Mouse (Mus musculus) CH12.LX (cell line): ENCODE measurements around the gene Angptl7. TPM values are rescaled to one million over a fixed set of nuclear protein-coding genes. Genes with fewer than 3 reads are reported as not detected.

ENCODE experiments used
- DNase-seq: peaks from one replicate; pipeline ENCODE4 v3.0.0-alpha.2; 2013; ENCODE audit errors: extremely low read depth
- H3K27ac ChIP-seq: 2 replicates; pipeline ENCODE4 v1.5.1; 2012; ENCODE audit warnings: low read depth, mild to moderate bottlenecking, control low read depth, moderate library complexity; ENCODE audit not compliant: insufficient read depth
- H3K27me3 ChIP-seq: replicated peaks from 2 replicates; pipeline ENCODE3; 2012; ENCODE audit warnings: inconsistent platforms
- H3K36me3 ChIP-seq, 2 experiments: replicated peaks in 1 of 2; 2 replicates each; pipeline versions ENCODE3 to v1.6.1; 2012; ENCODE audit warnings: inconsistent platforms in 1 of 2, low read length in 1 of 2, mild to moderate bottlenecking in 1 of 2, mixed read lengths in 1 of 2, moderate library complexity in 1 of 2; ENCODE audit not compliant: control insufficient read depth in 1 of 2, insufficient read depth in 1 of 2
- H3K4me1 ChIP-seq, 2 experiments: 2 replicates each; pipeline ENCODE4 v1.6.1; 2012; ENCODE audit warnings: inconsistent platforms in 1 of 2, moderate library complexity in 1 of 2; ENCODE audit not compliant: insufficient read depth in 2 of 2, control insufficient read depth in 1 of 2
- H3K4me2 ChIP-seq: 2 replicates; pipeline ENCODE4 v1.6.1; 2012; ENCODE audit warnings: low read depth, mild to moderate bottlenecking, control low read depth; ENCODE audit not compliant: poor library complexity, insufficient read depth, severe bottlenecking
- H3K4me3 ChIP-seq, 3 experiments: fragments of 150-350 bp in 1 of 3; sonication (generic) in 1 of 3; replicated peaks in 1 of 3; 2 replicates each; pipeline versions ENCODE3 to v1.5.1; 2011 to 2012; ENCODE audit warnings: low read depth in 2 of 3, low read length in 2 of 3, mild to moderate bottlenecking in 2 of 3, moderate library complexity in 2 of 3, control low read depth in 1 of 3, improper control_type of control experiment in 1 of 3, inconsistent platforms in 1 of 3, mixed read lengths in 1 of 3; ENCODE audit not compliant: poor library complexity in 1 of 3
- H3K79me2 ChIP-seq: replicated peaks from 2 replicates; pipeline ENCODE4 v1.6.1; 2012; ENCODE audit warnings: mild to moderate bottlenecking, moderate library complexity; ENCODE audit not compliant: control insufficient read depth, poor library complexity, insufficient read depth, severe bottlenecking; ENCODE audit errors: extremely low read depth
- H3K9ac ChIP-seq: 2 replicates; pipeline ENCODE4 v1.6.1; 2012; ENCODE audit warnings: low read depth, mild to moderate bottlenecking, control low read depth, moderate library complexity; ENCODE audit not compliant: insufficient read depth
- H3K9me3 ChIP-seq: replicated peaks from 2 replicates; pipeline ENCODE3; 2012; ENCODE audit warnings: low read length, inconsistent platforms, mixed read lengths
- BHLHE40 ChIP-seq: IDR thresholded peaks from 2 replicates; pipeline ENCODE4 v1.6.1; 2011; ENCODE audit warnings: mild to moderate bottlenecking, low read depth, low read length, improper control_type of control experiment
- CHD1 ChIP-seq: IDR thresholded peaks from 2 replicates; pipeline ENCODE4 v1.6.1; 2012; ENCODE audit warnings: low read depth, low read length, improper control_type of control experiment, inconsistent platforms
- CHD2 ChIP-seq: IDR thresholded peaks from 2 replicates; pipeline ENCODE4 v1.6.1; 2011; ENCODE audit warnings: low read length, improper control_type of control experiment
- CTCF ChIP-seq, 2 experiments: IDR thresholded peaks in 1 of 2; conservative IDR thresholded peaks in 1 of 2; 2 replicates each; pipeline ENCODE4 v1.5.1; 2011 to 2012; ENCODE audit warnings: low read depth in 2 of 2, low read length in 2 of 2, improper control_type of control experiment in 1 of 2, inconsistent platforms in 1 of 2, mild to moderate bottlenecking in 1 of 2, moderate library complexity in 1 of 2
- ELF1 ChIP-seq: IDR thresholded peaks from 2 replicates; pipeline ENCODE4 v1.6.1; 2014; ENCODE audit warnings: low read depth, mild to moderate bottlenecking, inconsistent platforms, low read length, improper control_type of control experiment
- EP300 ChIP-seq: IDR thresholded peaks from 2 replicates; pipeline ENCODE4 v1.6.1; 2011; ENCODE audit warnings: low read length, improper control_type of control experiment
- GABPA ChIP-seq: IDR thresholded peaks from 2 replicates; pipeline ENCODE4 v1.6.1; 2012; ENCODE audit warnings: low read depth, low read length, improper control_type of control experiment, inconsistent platforms; ENCODE audit not compliant: insufficient replicate concordance
- IRF4 ChIP-seq: IDR thresholded peaks from 2 replicates; pipeline ENCODE4 v1.6.1; 2014; ENCODE audit warnings: low read depth, mild to moderate bottlenecking, inconsistent platforms, low read length, improper control_type of control experiment
- JUND ChIP-seq: conservative IDR thresholded peaks from 2 replicates; pipeline ENCODE4 v1.6.1; 2011; ENCODE audit warnings: low read depth, low read length, improper control_type of control experiment
- KAT2A ChIP-seq: IDR thresholded peaks from 2 replicates; pipeline ENCODE4 v1.6.1; 2012; ENCODE audit warnings: low read length, improper control_type of control experiment, inconsistent platforms; ENCODE audit not compliant: insufficient replicate concordance
- MAZ ChIP-seq: IDR thresholded peaks from 2 replicates; pipeline ENCODE4 v1.6.1; 2012; ENCODE audit warnings: low read depth, mild to moderate bottlenecking, inconsistent platforms, low read length, improper control_type of control experiment, moderate library complexity
- MEF2A ChIP-seq: IDR thresholded peaks from 2 replicates; pipeline ENCODE4 v1.6.1; 2014; ENCODE audit warnings: low read depth, mild to moderate bottlenecking, inconsistent platforms, low read length, improper control_type of control experiment, borderline replicate concordance
- MXI1 ChIP-seq: IDR thresholded peaks from 2 replicates; pipeline ENCODE4 v1.6.1; 2011; ENCODE audit warnings: mild to moderate bottlenecking, low read depth, low read length, improper control_type of control experiment
- MYC ChIP-seq: IDR thresholded peaks from 2 replicates; pipeline ENCODE4 v1.6.1; 2011; ENCODE audit warnings: low read depth, mild to moderate bottlenecking, improper control_type of control experiment, low read length
- NELFE ChIP-seq: IDR thresholded peaks from 2 replicates; pipeline ENCODE4 v1.6.1; 2011; ENCODE audit warnings: low read depth, low read length, improper control_type of control experiment
- NRF1 ChIP-seq: IDR thresholded peaks from 2 replicates; pipeline ENCODE4 v1.6.1; 2014; ENCODE audit warnings: low read depth, mild to moderate bottlenecking, inconsistent platforms, low read length, improper control_type of control experiment, moderate library complexity
- RAD21 ChIP-seq: IDR thresholded peaks from 2 replicates; pipeline ENCODE4 v1.6.1; 2011; ENCODE audit warnings: low read depth, mild to moderate bottlenecking, low read length, improper control_type of control experiment, moderate library complexity
- SMC3 ChIP-seq: IDR thresholded peaks from 2 replicates; pipeline ENCODE4 v1.6.1; 2011; ENCODE audit warnings: low read depth, low read length, improper control_type of control experiment
- TBP ChIP-seq: conservative IDR thresholded peaks from 2 replicates; pipeline ENCODE4 v1.6.1; 2011; ENCODE audit warnings: low read depth, low read length, improper control_type of control experiment
- USF1 ChIP-seq: IDR thresholded peaks from 2 replicates; pipeline ENCODE4 v1.6.1; 2014; ENCODE audit warnings: low read depth, mild to moderate bottlenecking, inconsistent platforms, low read length, improper control_type of control experiment
- USF2 ChIP-seq: conservative IDR thresholded peaks from 2 replicates; pipeline ENCODE4 v1.6.1; 2011; ENCODE audit warnings: low read depth, low read length, improper control_type of control experiment
- ZC3H11A ChIP-seq: IDR thresholded peaks from 2 replicates; pipeline ENCODE4 v1.6.1; 2012; ENCODE audit warnings: low read depth, mild to moderate bottlenecking, inconsistent platforms, low read length, improper control_type of control experiment
- ZMIZ1 ChIP-seq: IDR thresholded peaks from 2 replicates; pipeline ENCODE4 v1.6.1; 2012; ENCODE audit warnings: low read depth, mild to moderate bottlenecking, inconsistent platforms, low read length, improper control_type of control experiment
- ZNF384 ChIP-seq: IDR thresholded peaks from 2 replicates; pipeline ENCODE4 v1.6.1; 2012; ENCODE audit warnings: low read depth, low read length, improper control_type of control experiment, inconsistent platforms
- dilution Hi-C: fragments of 300-500 bp; cut with MboI; formaldehyde crosslinking; loops from 2 replicates; pipeline ENCODE4 v1.14.3; 2020; ENCODE audit warnings: low sequenced_read_pairs; ENCODE audit not compliant: extremely low pct_unique_long_range_greater_than_20kb, extremely low pct_ligation_motif_present
- in situ Hi-C: fragments of 300-500 bp; cut with MboI; formaldehyde crosslinking; loops from 3 replicates; pipeline ENCODE4 v1.14.3; 2019; ENCODE audit warnings: low sequenced_read_pairs, low pct_ligation_motif_present, low pct_unique_long_range_greater_than_20kb, mixed read lengths
- polyA plus RNA-seq: library from polyadenylated mRNA; unstranded; fragments of >175 nt; gene quantifications from 2 replicates; pipeline ENCODE4 v1.2.1, GENCODE M21; 2012; ENCODE audit warnings: low read depth; ENCODE audit not compliant: insufficient read length
- total RNA-seq, 2 experiments: library from RNA; depleted of rRNA; stranded (reverse); fragments of 300-350 nt in 1 of 2; fragments of >200 nt in 1 of 2; gene quantifications; 2 replicates each; pipeline ENCODE4 v1.2.3; 2012 to 2014

Gene Angptl7
- total and polyA plus RNA-seq, 3 experiments: 0.14 TPM; not detected in 2

DNA sequence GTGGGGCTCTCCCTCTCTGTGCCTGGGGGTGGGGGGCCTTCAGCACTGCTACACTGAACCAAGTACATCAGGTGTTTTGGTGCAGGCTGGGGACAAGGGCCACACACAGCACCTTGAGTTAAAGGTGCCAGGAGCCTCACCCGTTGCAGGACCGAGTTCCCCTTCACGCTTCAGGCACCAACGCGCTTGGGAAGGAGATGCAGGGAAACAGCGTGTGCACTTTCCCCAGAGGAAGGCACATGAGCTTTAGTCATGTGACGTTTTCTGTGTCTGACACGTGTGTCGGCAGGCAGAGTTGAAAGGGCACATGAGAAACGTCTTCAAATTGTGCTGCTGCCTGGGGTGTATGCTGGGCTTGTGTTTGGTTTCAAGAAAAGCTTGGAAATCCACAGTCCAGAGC is 31.9 kb downstream of the Angptl7 start:
- Histone ChIP-seq H3K4me2 (no peak overlapping the region), H3K4me1 (0 out of 4 replicates have a peak, but pooled peaks cover 0 to 3% of the 10 kb centered on the region in 2 experiments), H3K4me3 (no peak overlapping the region), H3K9ac (no peak overlapping the region), H3K27me3 (no peaks in the 10 kb centered on the region), H3K36me3 (peaks cover 79 to 96% of the 10 kb centered on the region in 2 experiments), H3K27ac (no peak overlapping the region), H3K9me3 (no peaks in the 10 kb centered on the region), H3K79me2 (no peaks in the 10 kb centered on the region)
- in situ Hi-C loops: no loop called here
- no peak for DNase-seq
- TF ChIP-seq CHD2 (no peak), TBP (no peak), MXI1 (no peak), ZMIZ1 (no peak)
- dilution Hi-C loops: no loop called here

GRCm38 (mm10) chr4:148466511-148467079 is 33.7 kb downstream of the Angptl7 start:
- in situ Hi-C loops: no loop called here
- no peak for DNase-seq

GRCm38 (mm10) chr4:148464869-148465268 is 35.4 kb downstream of the Angptl7 start:
- H3K9me3 ChIP-seq: no peaks in the 10 kb centered on the region
- dilution Hi-C loops (no loop called here), in situ Hi-C loops (no loop called here)
- H3K4me3 ChIP-seq: no peak overlapping the region
- no peak overlapping the region for H3K9ac ChIP-seq
- H3K36me3 ChIP-seq: peaks cover 79 to 91% of the 10 kb centered on the region in 2 experiments
- no peak overlapping the region for H3K27ac ChIP-seq
- no peaks in the 10 kb centered on the region for H3K27me3 ChIP-seq
- H3K4me2 ChIP-seq: no peak overlapping the region
- no peaks in the 10 kb centered on the region for H3K79me2 ChIP-seq
- DNase-seq: no peak
- TF ChIP-seq ZC3H11A (no peak), MYC (no peak), MAZ (no peak), MXI1 (no peak), KAT2A (no peak), USF1 (no peak), USF2 (no peak), ZNF384 (no peak), NELFE (no peak), JUND (no peak), BHLHE40 (no peak), NRF1 (no peak), GABPA (no peak), TBP (no peak), ELF1 (no peak), MEF2A (no peak)
- H3K4me1 ChIP-seq: no peaks in the 10 kb centered on the region

More at GRCm38 (mm10) chr4:148466511-148467079, 33.7 kb downstream of the Angptl7 start:
- TF ChIP-seq SMC3 (no peak), CHD1 (no peak), JUND (no peak), CTCF (conservative IDR thresholded peaks at IDR 0.05 in 1 of 2, IDR thresholded peaks at IDR 0.05 in 1 of 2; ENCODE audit: low read depth in 2 of 2, low read length in 2 of 2) (no peak), KAT2A (no peak), EP300 (no peak), USF2 (no peak), IRF4 (no peak), RAD21 (no peak), ZMIZ1 (no peak), NRF1 (no peak)
- Histone ChIP-seq H3K9me3 (no peaks in the 10 kb centered on the region), H3K4me1 (0 out of 4 replicates have a peak, but pooled peaks cover 0 to 3% of the 10 kb centered on the region in 2 experiments), H3K27ac (no peak overlapping the region), H3K9ac (no peak overlapping the region), H3K4me2 (no peak overlapping the region), H3K27me3 (no peaks in the 10 kb centered on the region), H3K4me3 (no peak overlapping the region), H3K79me2 (no peaks in the 10 kb centered on the region), H3K36me3 (peaks cover 79 to 94% of the 10 kb centered on the region in 2 experiments)
- dilution Hi-C loops: no loop called here
